Mouse (Mus musculus): Measurements from ENCODE around the gene 1700001C19Rik.

DNA sequence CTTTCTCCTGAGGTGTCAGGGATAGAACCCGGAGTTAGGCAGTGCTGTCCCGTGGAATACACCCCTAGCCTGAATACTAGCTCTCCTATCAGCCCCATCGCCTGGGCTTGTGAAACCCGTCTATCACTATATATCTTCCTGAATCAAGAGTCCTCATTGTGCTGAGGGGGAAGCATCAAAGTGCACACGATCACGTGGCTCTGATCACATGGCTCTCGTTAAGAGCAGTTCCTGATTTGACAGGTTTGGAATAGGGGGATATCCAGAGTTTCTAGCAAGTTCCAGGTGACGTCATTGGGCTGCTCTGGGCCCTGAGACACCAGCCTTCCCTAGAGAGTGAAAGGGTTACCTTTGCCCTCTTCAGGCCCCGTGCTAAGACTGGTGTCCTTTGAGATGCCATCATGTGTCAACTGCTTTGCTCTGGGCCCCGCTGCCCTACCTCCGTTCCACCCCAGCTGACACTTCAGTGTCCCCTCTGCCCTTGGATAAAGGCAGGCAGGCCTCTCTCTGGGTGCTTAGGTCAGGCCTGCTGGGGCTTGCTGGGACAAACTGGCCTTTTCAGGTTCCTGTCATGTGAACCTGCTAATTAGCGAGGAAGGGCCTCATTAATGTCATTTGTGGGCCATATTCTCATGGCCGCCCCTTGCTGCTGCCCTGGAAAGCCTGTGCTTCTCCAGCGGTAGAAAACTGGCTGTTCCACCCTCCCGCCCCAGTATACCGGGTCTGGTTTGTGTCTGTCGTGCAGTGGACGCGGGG is 4.3 kb upstream of the 1700001C19Rik start:
- TF ChIP-seq GATA1 (IDR thresholded peaks at IDR 0.05; ENCODE audit: borderline replicate concordance, low read length) (no peak), FLI1 (IDR thresholded peaks at IDR 0.05; ENCODE audit: low read length) (no peak)

Data from megakaryocyte, embryonic 14.5 days (primary cell).